Mouse (Mus musculus): ENCODE measurements around the gene Peli2.

DNA sequence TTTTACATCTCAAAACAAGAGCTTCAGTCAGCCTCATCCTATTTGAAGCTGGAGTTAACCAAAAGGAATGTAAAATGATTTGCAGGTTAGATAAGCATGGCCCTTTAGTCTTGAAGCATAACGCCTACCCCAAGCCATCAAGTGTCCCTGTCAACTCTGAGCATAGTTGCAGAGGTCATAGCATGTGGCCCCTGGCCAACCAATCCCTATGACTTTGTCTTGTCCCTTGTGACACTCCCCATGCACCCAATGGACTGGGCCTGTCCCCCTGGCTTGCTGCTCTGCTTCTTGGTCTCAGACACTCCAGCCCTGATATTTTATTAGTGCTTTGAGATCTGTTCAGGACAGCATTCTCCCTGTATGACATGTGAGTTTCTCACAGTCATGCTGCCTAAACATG is 30.3 kb downstream of the Peli2 start:
- TF ChIP-seq POLR2A (IDR thresholded peaks at IDR 0.05; ENCODE audit: borderline replicate concordance, control insufficient read depth, low read depth, low read length) (no peak), CTCF (IDR thresholded peaks at IDR 0.05; ENCODE audit: control insufficient read depth, insufficient read depth, low read length) (no peak)

Data from bone marrow, adult 2 months (tissue).